Mouse (Mus musculus): ENCODE measurements at regions not wholly inside any gene's neighbourhood (a gene's known extent, or its start where the extent isn't known, plus 50 kb on each side); places are given as distances from the start of the nearest gene placed in this dataset.
A peak's percentile ranks its signal among the peaks of the same experiment; 100 is the strongest.

DNA sequence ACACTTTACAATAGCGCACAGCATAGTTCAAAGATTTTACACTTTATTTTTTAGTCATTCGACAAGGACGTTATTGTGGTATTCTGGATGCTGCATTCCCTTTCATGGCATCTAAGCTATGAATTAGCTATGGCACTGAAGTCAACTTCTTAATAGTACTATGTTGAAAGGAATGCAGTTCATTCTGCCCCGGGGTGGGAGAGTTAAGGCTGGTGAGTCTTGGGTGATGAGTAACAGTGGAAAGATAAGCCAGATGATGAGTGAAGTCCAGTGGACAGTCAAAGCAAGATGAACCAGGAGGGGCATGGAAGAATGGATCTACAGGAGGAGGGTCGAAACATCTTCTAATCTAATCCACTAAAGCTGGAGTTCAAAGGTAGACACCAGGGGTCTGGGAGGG lies 63.4 kb upstream of the Tspan2 start:
- no peaks in the 10 kb centered on the region for H3K79me2 ChIP-seq (ENCODE audit: control insufficient read depth, insufficient read depth, low read length)
- 82% methylated on average over 5 of the region's 5 CpGs for WGBS
- H3K4me3 ChIP-seq (ENCODE audit: insufficient read depth, low read depth, low read length) = no peak overlapping the region
- peaks cover 2% of the 10 kb centered on the region; the same call in 1 of the 2 replicates for H3K4me1 ChIP-seq (ENCODE audit: control insufficient read depth, insufficient read depth, low read length)
- no peak overlapping the region for H3K27ac ChIP-seq (replicated peaks; ENCODE audit: insufficient read depth, low read depth, low read length)
- DNase-seq (ENCODE audit: extremely low read depth, low read depth, low spot score) = no peak
- H3K27me3 ChIP-seq (ENCODE audit: control insufficient read depth, insufficient read depth, low read length) = no peaks in the 10 kb centered on the region
- H3K36me3 ChIP-seq (ENCODE audit: control insufficient read depth, insufficient read depth, low read length) = no peaks in the 10 kb centered on the region
- H3K9ac ChIP-seq (ENCODE audit: low read depth, low read length) = no peak overlapping the region
- no peak for TF ChIP-seq CTCF (IDR thresholded peaks at IDR 0.05; ENCODE audit: low read depth, low read length)
- TF ChIP-seq POLR2A (IDR thresholded peaks at IDR 0.05; ENCODE audit: extremely low read depth, insufficient read depth, low read length) = no peak

DNA sequence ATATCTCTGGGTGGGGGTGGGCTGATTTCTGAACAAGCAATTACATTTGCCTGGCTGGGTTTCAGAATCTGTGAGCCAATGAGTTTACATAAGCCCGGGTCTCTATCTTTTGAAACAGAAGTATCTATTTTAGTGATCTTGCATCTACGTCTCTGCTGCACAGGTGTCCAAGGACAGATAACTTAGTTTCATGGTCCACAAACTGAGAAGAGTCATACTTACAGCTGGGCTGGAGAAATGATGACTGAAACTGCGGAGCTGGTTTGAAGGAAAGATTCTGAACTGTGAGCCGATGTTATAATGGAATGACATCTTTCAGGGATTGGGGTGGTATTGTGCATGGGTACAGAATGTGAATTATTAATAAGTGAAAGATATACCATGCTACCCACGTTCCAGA lies 60.8 kb upstream of the Tspan2 start:
- Histone ChIP-seq H3K27me3 (ENCODE audit: control insufficient read depth, insufficient read depth, low read length) (no peaks in the 10 kb centered on the region), H3K4me1 (ENCODE audit: control insufficient read depth, insufficient read depth, low read length) (peaks cover 16% of the 10 kb centered on the region), H3K9ac (ENCODE audit: low read depth, low read length) (no peak overlapping the region), H3K4me3 (ENCODE audit: insufficient read depth, low read depth, low read length) (no peak overlapping the region), H3K27ac (replicated peaks; ENCODE audit: insufficient read depth, low read depth, low read length) (no peak overlapping the region), H3K79me2 (ENCODE audit: control insufficient read depth, insufficient read depth, low read length) (no peaks in the 10 kb centered on the region), H3K36me3 (ENCODE audit: control insufficient read depth, insufficient read depth, low read length) (no peaks in the 10 kb centered on the region)
- no peak for TF ChIP-seq CTCF (IDR thresholded peaks at IDR 0.05; ENCODE audit: low read depth, low read length)
- no peak for TF ChIP-seq POLR2A (IDR thresholded peaks at IDR 0.05; ENCODE audit: extremely low read depth, insufficient read depth, low read length)
- WGBS = 64% methylated on average over 5 of the region's 5 CpGs
- no peak for DNase-seq (ENCODE audit: extremely low read depth, low read depth, low spot score)

DNA sequence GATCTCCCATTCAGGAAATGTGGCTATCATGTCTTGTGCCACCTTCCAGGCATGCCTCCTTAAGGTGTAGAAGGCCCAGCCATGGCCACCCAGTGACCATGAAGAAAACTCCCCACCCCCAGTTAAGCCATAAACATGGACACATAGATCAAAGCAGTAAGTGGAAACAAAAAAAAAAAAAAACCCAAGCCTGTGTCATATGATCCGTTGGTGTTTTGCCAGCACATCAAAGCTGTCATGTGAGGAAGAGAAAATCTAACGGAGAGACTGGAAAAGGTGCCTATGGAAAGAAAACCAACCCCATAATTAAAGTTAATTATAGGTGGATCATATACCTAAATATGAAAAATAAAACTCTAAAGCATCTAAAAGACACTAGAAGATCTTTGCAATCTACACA lies 60.3 kb upstream of the Tspan2 start:
- H3K27ac ChIP-seq (replicated peaks; ENCODE audit: insufficient read depth, low read depth, low read length) = no peak overlapping the region
- no peaks in the 10 kb centered on the region for H3K79me2 ChIP-seq (ENCODE audit: control insufficient read depth, insufficient read depth, low read length)
- DNase-seq (ENCODE audit: extremely low read depth, low read depth, low spot score) = no peak
- no peak overlapping the region for H3K9ac ChIP-seq (ENCODE audit: low read depth, low read length)
- H3K36me3 ChIP-seq (ENCODE audit: control insufficient read depth, insufficient read depth, low read length) = no peaks in the 10 kb centered on the region
- WGBS = 65% methylated on average over 2 of the region's 2 CpGs
- TF ChIP-seq CTCF (IDR thresholded peaks at IDR 0.05; ENCODE audit: low read depth, low read length) (no peak), POLR2A (IDR thresholded peaks at IDR 0.05; ENCODE audit: extremely low read depth, insufficient read depth, low read length) (no peak)
- H3K4me1 ChIP-seq (ENCODE audit: control insufficient read depth, insufficient read depth, low read length) = peaks cover 18% of the 10 kb centered on the region
- no peak overlapping the region for H3K4me3 ChIP-seq (ENCODE audit: insufficient read depth, low read depth, low read length)
- no peaks in the 10 kb centered on the region for H3K27me3 ChIP-seq (ENCODE audit: control insufficient read depth, insufficient read depth, low read length)

DNA sequence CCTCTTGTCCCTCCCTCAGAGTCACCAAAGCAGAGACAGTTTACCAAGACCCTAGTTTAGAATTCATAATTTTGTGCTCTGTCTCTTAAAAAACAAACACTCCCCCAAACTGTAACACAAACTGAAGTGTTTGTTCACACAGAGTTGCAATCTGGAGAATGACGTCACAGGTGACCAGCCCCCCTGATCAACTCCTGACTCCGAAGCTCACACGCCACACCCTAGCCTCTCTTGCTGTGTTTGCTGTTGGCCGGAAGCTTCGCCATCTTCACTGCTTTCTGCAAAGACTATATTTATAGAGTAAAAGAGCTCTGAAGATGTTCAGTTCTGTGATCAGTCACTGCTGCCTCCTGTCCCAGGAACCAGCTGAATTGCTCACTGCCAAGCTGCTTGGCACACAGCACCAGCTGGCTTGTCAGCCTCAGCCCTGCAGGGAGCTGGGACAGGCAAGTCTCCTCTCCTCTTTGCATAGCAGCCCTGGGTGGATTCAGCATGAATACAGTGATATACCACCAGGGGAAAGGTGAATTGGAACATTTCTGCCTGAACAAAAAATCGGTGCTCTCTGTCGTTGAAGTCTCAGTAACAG lies 57.3 kb upstream of the Tspan2 start:
- WGBS = 27% methylated on average over 7 of the region's 7 CpGs
- DNase-seq (ENCODE audit: extremely low read depth, low read depth, low spot score) = peak; percentile 79
- peak overlapping the region; percentile 59 for H3K27ac ChIP-seq (replicated peaks; ENCODE audit: insufficient read depth, low read depth, low read length)
- H3K27me3 ChIP-seq (ENCODE audit: control insufficient read depth, insufficient read depth, low read length) = no peaks in the 10 kb centered on the region
- TF ChIP-seq POLR2A (IDR thresholded peaks at IDR 0.05; ENCODE audit: extremely low read depth, insufficient read depth, low read length) (no peak), CTCF (IDR thresholded peaks at IDR 0.05; ENCODE audit: low read depth, low read length) (0 out of 2 replicates have a peak, but pooled peaks have one; percentile 8)
- H3K4me1 ChIP-seq (ENCODE audit: control insufficient read depth, insufficient read depth, low read length) = peaks cover 18% of the 10 kb centered on the region
- H3K79me2 ChIP-seq (ENCODE audit: control insufficient read depth, insufficient read depth, low read length) = no peaks in the 10 kb centered on the region
- no peak overlapping the region for H3K9ac ChIP-seq (ENCODE audit: low read depth, low read length)
- no peaks in the 10 kb centered on the region for H3K36me3 ChIP-seq (ENCODE audit: control insufficient read depth, insufficient read depth, low read length)
- no peak overlapping the region for H3K4me3 ChIP-seq (ENCODE audit: insufficient read depth, low read depth, low read length)

DNA sequence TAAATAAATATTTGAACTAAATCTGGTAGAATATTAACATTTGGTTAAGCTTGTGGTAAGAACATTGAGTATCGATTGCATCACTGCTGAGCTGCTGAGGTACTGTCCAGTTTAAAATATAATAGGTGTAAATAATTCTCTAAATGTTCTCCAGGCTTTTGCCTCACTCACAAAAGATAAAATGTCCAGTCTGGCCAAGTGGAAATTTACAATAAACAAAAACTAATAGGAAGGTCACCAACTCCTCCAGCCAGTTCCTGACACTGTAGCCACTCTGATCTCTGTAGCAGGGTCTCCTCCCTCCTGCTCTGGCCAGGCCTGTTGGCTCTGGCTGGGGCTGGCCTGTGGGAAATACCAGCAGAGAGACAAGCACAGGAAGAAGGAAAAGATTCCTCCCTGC lies 55.8 kb upstream of the Tspan2 start:
- DNase-seq (ENCODE audit: extremely low read depth, low read depth, low spot score) = peak; percentile 99
- Histone ChIP-seq H3K9ac (ENCODE audit: low read depth, low read length) (peak overlapping the region; percentile 72), H3K36me3 (ENCODE audit: control insufficient read depth, insufficient read depth, low read length) (no peaks in the 10 kb centered on the region), H3K4me1 (ENCODE audit: control insufficient read depth, insufficient read depth, low read length) (peaks cover 18% of the 10 kb centered on the region), H3K79me2 (ENCODE audit: control insufficient read depth, insufficient read depth, low read length) (no peaks in the 10 kb centered on the region), H3K4me3 (ENCODE audit: insufficient read depth, low read depth, low read length) (no peak overlapping the region), H3K27ac (replicated peaks; ENCODE audit: insufficient read depth, low read depth, low read length) (peak overlapping the region; percentile 98), H3K27me3 (ENCODE audit: control insufficient read depth, insufficient read depth, low read length) (no peaks in the 10 kb centered on the region)
- WGBS = 18% methylated on average over 1 of the region's 1 CpGs
- TF ChIP-seq POLR2A (IDR thresholded peaks at IDR 0.05; ENCODE audit: extremely low read depth, insufficient read depth, low read length) = no peak

DNA sequence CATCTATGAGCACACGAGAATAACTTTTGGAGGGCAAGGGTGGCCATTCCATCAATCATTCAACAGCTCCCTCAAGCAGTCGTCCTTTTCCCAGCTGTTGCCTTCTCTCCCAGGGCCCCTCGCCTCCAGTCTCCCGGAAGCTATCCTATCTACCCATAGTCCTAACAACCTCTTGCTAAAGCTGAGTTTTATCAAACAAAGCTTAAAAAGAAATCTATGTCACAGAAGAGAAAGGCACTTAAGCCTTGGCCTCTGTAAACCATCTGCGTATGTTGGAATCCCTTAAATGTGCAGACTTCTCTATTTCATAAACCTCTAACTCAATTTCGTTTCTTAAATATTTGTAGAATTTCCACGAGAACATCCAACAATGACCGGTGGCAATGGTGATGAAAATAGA lies 51.9 kb upstream of the Tspan2 start:
- H3K79me2 ChIP-seq (ENCODE audit: control insufficient read depth, insufficient read depth, low read length) = no peaks in the 10 kb centered on the region
- H3K9ac ChIP-seq (ENCODE audit: low read depth, low read length) = no peak overlapping the region
- TF ChIP-seq CTCF (IDR thresholded peaks at IDR 0.05; ENCODE audit: low read depth, low read length) = no peak
- TF ChIP-seq POLR2A (IDR thresholded peaks at IDR 0.05; ENCODE audit: extremely low read depth, insufficient read depth, low read length) = no peak
- WGBS = 82% methylated on average over 8 of the region's 8 CpGs
- H3K36me3 ChIP-seq (ENCODE audit: control insufficient read depth, insufficient read depth, low read length) = no peaks in the 10 kb centered on the region
- DNase-seq (ENCODE audit: extremely low read depth, low read depth, low spot score) = no peak
- no peak overlapping the region for H3K4me3 ChIP-seq (ENCODE audit: insufficient read depth, low read depth, low read length)
- H3K4me1 ChIP-seq (ENCODE audit: control insufficient read depth, insufficient read depth, low read length) = peaks cover 8% of the 10 kb centered on the region
- H3K27me3 ChIP-seq (ENCODE audit: control insufficient read depth, insufficient read depth, low read length) = no peaks in the 10 kb centered on the region
- no peak overlapping the region for H3K27ac ChIP-seq (replicated peaks; ENCODE audit: insufficient read depth, low read depth, low read length)

Data from liver, adult 2 months (tissue).